ENCODE assay signal across 14 mouse cellular contexts in the genomic region with DNA sequence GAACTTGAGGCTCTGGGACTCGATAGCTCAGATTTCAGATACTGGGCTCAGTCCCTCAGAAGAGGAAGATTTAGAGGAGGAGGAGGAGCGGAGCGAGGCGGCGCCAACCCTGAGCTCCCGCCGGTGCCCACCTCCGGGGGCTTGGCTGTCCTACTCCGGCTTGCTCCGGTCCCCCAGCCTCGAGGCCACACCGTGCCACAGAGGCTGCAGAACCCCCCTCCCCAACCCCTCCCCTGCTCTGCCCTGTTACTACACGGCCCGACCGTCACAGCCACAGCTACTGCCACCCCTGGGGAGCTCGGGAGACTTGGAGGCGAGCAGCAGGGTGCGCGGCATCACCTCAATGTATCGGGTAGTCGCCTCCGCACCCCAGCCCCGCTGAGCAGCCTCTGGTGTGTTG.
DNase-seq lines count a peak whose midpoint lies in the region; ATAC-seq and TF ChIP-seq lines count a peak whose summit lies in the region.
"Had no signal": no experiment of that assay in that cellular context is flagged by ENCODE, and none has a peak within 500 bp of the region (broad histone marks: within the 10 kb centered on the region; RNA-seq: fewer than 3 reads in every experiment).

No protein-coding gene starts in this region.

- no peak for TF ChIP-seq CTCF in forebrain, postnatal 0 days (IDR thresholded peaks at IDR 0.05; ENCODE audit: low read depth)

- H3K4me1 ChIP-seq in forebrain, embryonic 16.5 days (replicated peaks; ENCODE audit: control insufficient read depth, insufficient read depth, low read length), result no peaks in the 10 kb centered on the region
- H3K4me1 ChIP-seq in forebrain, postnatal 0 days (ENCODE audit: insufficient read depth), result no peaks in the 10 kb centered on the region
- H3K4me1 ChIP-seq in kidney, embryonic 15.5 days, result no peaks in the 10 kb centered on the region
- no peaks in the 10 kb centered on the region for H3K4me1 ChIP-seq in embryonic facial prominence, embryonic 12.5 days
- H3K4me1 ChIP-seq in midbrain, embryonic 13.5 days (replicated peaks), result no peaks in the 10 kb centered on the region
- H3K4me1 ChIP-seq: intestine, embryonic 15.5 days had no signal

- 0 out of 2 replicates have a peak overlapping the region, but pooled peaks have one; percentile 2 for H3K4me3 ChIP-seq in forebrain, embryonic 16.5 days (replicated peaks; ENCODE audit: low read length)
- no peak overlapping the region for H3K4me3 ChIP-seq in forebrain, postnatal 0 days (ENCODE audit: low read depth, low read length)
- H3K4me3 ChIP-seq in kidney, embryonic 15.5 days (replicated peaks), result no peak overlapping the region
- H3K4me3 ChIP-seq in embryonic facial prominence, embryonic 12.5 days, result no peak overlapping the region
- no peak overlapping the region for H3K4me3 ChIP-seq in midbrain, embryonic 13.5 days (replicated peaks)
- H3K4me3 ChIP-seq: intestine, embryonic 15.5 days had no signal

- no peak overlapping the region for H3K9ac ChIP-seq in forebrain, embryonic 16.5 days (replicated peaks; ENCODE audit: low read depth, low read length)
- no peak overlapping the region for H3K9ac ChIP-seq in forebrain, postnatal 0 days
- no peak overlapping the region for H3K9ac ChIP-seq in kidney, embryonic 15.5 days
- H3K9ac ChIP-seq in embryonic facial prominence, embryonic 12.5 days, result no peak overlapping the region
- no peak overlapping the region for H3K9ac ChIP-seq in midbrain, embryonic 13.5 days (replicated peaks)
- H3K9ac ChIP-seq: intestine, embryonic 15.5 days had no signal

- no peak overlapping the region for H3K27ac ChIP-seq in forebrain, embryonic 16.5 days (ENCODE audit: low read length)
- no peak overlapping the region for H3K27ac ChIP-seq in forebrain, postnatal 0 days (ENCODE audit: low read depth, low read length)
- no peak overlapping the region for H3K27ac ChIP-seq in kidney, embryonic 15.5 days
- no peak overlapping the region for H3K27ac ChIP-seq in embryonic facial prominence, embryonic 12.5 days
- no peak overlapping the region for H3K27ac ChIP-seq in midbrain, embryonic 13.5 days
- H3K27ac ChIP-seq: intestine, embryonic 15.5 days had no signal

- peaks cover 2% of the 10 kb centered on the region; the same call in 1 of the 2 replicates for H3K9me3 ChIP-seq in forebrain, embryonic 16.5 days (ENCODE audit: control insufficient read depth, low read length)
- H3K9me3 ChIP-seq in forebrain, postnatal 0 days (ENCODE audit: low read length), result no peaks in the 10 kb centered on the region
- H3K9me3 ChIP-seq in kidney, embryonic 15.5 days (replicated peaks), result no peaks in the 10 kb centered on the region
- H3K9me3 ChIP-seq in embryonic facial prominence, embryonic 12.5 days, result peaks cover 5% of the 10 kb centered on the region; the same call in 1 of the 2 replicates
- H3K9me3 ChIP-seq in midbrain, embryonic 13.5 days, result no peaks in the 10 kb centered on the region
- H3K9me3 ChIP-seq: intestine, embryonic 15.5 days had no signal

- H3K36me3 ChIP-seq in forebrain, embryonic 16.5 days (ENCODE audit: control insufficient read depth, insufficient read depth), result peaks cover under 1% of the 10 kb centered on the region
- peaks cover 1% of the 10 kb centered on the region; the same call in 1 of the 2 replicates for H3K36me3 ChIP-seq in forebrain, postnatal 0 days (ENCODE audit: insufficient read depth)
- H3K36me3 ChIP-seq in kidney, embryonic 15.5 days, result peaks cover 11% of the 10 kb centered on the region
- H3K36me3 ChIP-seq in embryonic facial prominence, embryonic 12.5 days, result peaks cover 1% of the 10 kb centered on the region
- peaks cover 18% of the 10 kb centered on the region for H3K36me3 ChIP-seq in midbrain, embryonic 13.5 days
- H3K36me3 ChIP-seq: intestine, embryonic 15.5 days had no signal

- DNase-seq in forebrain, postnatal 0 days, result no peak
- DNase-seq in kidney, postnatal 36 days, result no peak
- no peak for DNase-seq in layer of hippocampus, adult 11-12 months (ENCODE audit: low spot score)
- DNase-seq in gastrocnemius, adult 18-20 months (ENCODE audit: low spot score), result no peak
- DNase-seq: B cell, adult 2 months; cerebellum, adult 9-11 months; left cerebral cortex, postnatal 4 days; lung, adult 18-20 months; right cerebral cortex, postnatal 4 days had no signal

- WGBS in forebrain, embryonic 16.5 days, result 83% methylated on average over 16 of the region's 23 CpGs
- 80% methylated on average over 23 of the region's 23 CpGs for WGBS in forebrain, postnatal 0 days
- 72% methylated on average over 23 of the region's 23 CpGs for WGBS in kidney, embryonic 15.5 days
- WGBS in embryonic facial prominence, embryonic 12.5 days, result 79% methylated on average over 23 of the region's 23 CpGs
- WGBS in midbrain, embryonic 13.5 days, result 81% methylated on average over 23 of the region's 23 CpGs

- no peaks in the 10 kb centered on the region for H3K27me3 ChIP-seq in forebrain, embryonic 16.5 days (replicated peaks; ENCODE audit: control insufficient read depth, insufficient read depth, low read length)
- H3K27me3 ChIP-seq in forebrain, postnatal 0 days (ENCODE audit: insufficient read depth, low read length), result no peaks in the 10 kb centered on the region
- no peaks in the 10 kb centered on the region for H3K27me3 ChIP-seq in kidney, embryonic 15.5 days
- no peaks in the 10 kb centered on the region for H3K27me3 ChIP-seq in embryonic facial prominence, embryonic 12.5 days
- H3K27me3 ChIP-seq in midbrain, embryonic 13.5 days, result no peaks in the 10 kb centered on the region
- H3K27me3 ChIP-seq: intestine, embryonic 15.5 days had no signal

- no peak overlapping the region for H3K4me2 ChIP-seq in forebrain, embryonic 16.5 days (ENCODE audit: low read length)
- no peak overlapping the region; the same call in 1 of the 2 replicates for H3K4me2 ChIP-seq in forebrain, postnatal 0 days (ENCODE audit: low read depth)
- 0 out of 2 replicates have a peak overlapping the region, but pooled peaks have one; percentile 19 for H3K4me2 ChIP-seq in kidney, embryonic 15.5 days
- H3K4me2 ChIP-seq in embryonic facial prominence, embryonic 12.5 days (replicated peaks), result 0 out of 2 replicates have a peak overlapping the region, but pooled peaks have one; percentile 15
- no peak overlapping the region for H3K4me2 ChIP-seq in midbrain, embryonic 13.5 days (replicated peaks)
- H3K4me2 ChIP-seq: intestine, embryonic 15.5 days had no signal

- ATAC-seq in forebrain, embryonic 16.5 days, result no peak
- no peak; the same call in 1 of the 2 replicates for ATAC-seq in forebrain, postnatal 0 days
- ATAC-seq in kidney, embryonic 15.5 days (replicated peaks; ENCODE audit: low FRiP score), result no peak
- no peak for ATAC-seq in embryonic facial prominence, embryonic 12.5 days (ENCODE audit: insufficient number of reproducible peaks, insufficient read depth, low FRiP score, low TSS enrichment)
- peak; percentile 67; the same call in 1 of the 2 replicates for ATAC-seq in midbrain, embryonic 13.5 days
- ATAC-seq: intestine, embryonic 15.5 days had no signal

Comparison
In these comparisons a context has a peak if more than half of its experiments do, and no peak if none do; other contexts are left out.
1. H3K4me2 ChIP-seq: peak in kidney, embryonic 15.5 days (single experiment) and embryonic facial prominence, embryonic 12.5 days (single experiment); none in forebrain, embryonic 16.5 days (single experiment), forebrain, postnatal 0 days (single experiment) and midbrain, embryonic 13.5 days (single experiment).